Mouse (Mus musculus): ENCODE measurements around the gene Kdm6b. TPM values are rescaled to one million over a fixed set of nuclear protein-coding genes. Genes with fewer than 3 reads are reported as not detected.

Kdm6b gene
- polyA plus RNA-seq, 1 experiment from 2014 or later = 13.1 TPM

- Histone ChIP-seq H3K9me3 (ENCODE audit: control insufficient read depth, low read length) (no peaks in the 10 kb centered on the region), H3K4me2 (replicated peaks; ENCODE audit: low read depth) (no peak overlapping the region), H3K9ac (ENCODE audit: low read length) (no peak overlapping the region), H3K4me3 (ENCODE audit: low read depth, low read length) (no peak overlapping the region), H3K27me3 (ENCODE audit: control insufficient read depth, insufficient read depth, low read length) (no peaks in the 10 kb centered on the region), H3K36me3 (ENCODE audit: control insufficient read depth, insufficient read depth, low read length) (no peaks in the 10 kb centered on the region; the same call in 1 of the 2 replicates), H3K4me1 (replicated peaks; ENCODE audit: control insufficient read depth, insufficient read depth) (peaks cover 2% of the 10 kb centered on the region; the same call in 1 of the 2 replicates), H3K27ac (replicated peaks) (no peak overlapping the region)
- DNase-seq (ENCODE audit: low spot score) (no peak), ATAC-seq (ENCODE audit: low FRiP score, low TSS enrichment) (no peak)
- WGBS = 48% methylated on average over 3 of the region's 3 CpGs
- TF ChIP-seq CTCF (IDR thresholded peaks at IDR 0.05; ENCODE audit: low read depth) (peak; percentile 71), EP300 (optimal IDR thresholded peaks at IDR 0.05) (no peak)
These were observed 40.7 kb downstream of the Kdm6b start for GRCm38 (mm10) chr11:69372780-69373170.

GRCm38 (mm10) chr11:69372056-69372779 is 41.3 kb downstream of the Kdm6b start:
- Histone ChIP-seq H3K27me3 (ENCODE audit: control insufficient read depth, insufficient read depth, low read length) (no peaks in the 10 kb centered on the region), H3K36me3 (ENCODE audit: control insufficient read depth, insufficient read depth, low read length) (no peaks in the 10 kb centered on the region), H3K27ac (replicated peaks) (no peak overlapping the region; the same call in 1 of the 2 replicates), H3K9me3 (ENCODE audit: control insufficient read depth, low read length) (no peaks in the 10 kb centered on the region), H3K9ac (ENCODE audit: low read length) (no peak overlapping the region), H3K4me1 (replicated peaks; ENCODE audit: control insufficient read depth, insufficient read depth) (peaks cover 5% of the 10 kb centered on the region; the same call in 1 of the 2 replicates), H3K4me2 (replicated peaks; ENCODE audit: low read depth) (no peak overlapping the region), H3K4me3 (ENCODE audit: low read depth, low read length) (no peak overlapping the region)
- 31% methylated on average over 12 of the region's 12 CpGs for WGBS
- no peak for ATAC-seq (ENCODE audit: low FRiP score, low TSS enrichment)
- DNase-seq (ENCODE audit: low spot score) = no peak
- no peak for TF ChIP-seq CTCF (IDR thresholded peaks at IDR 0.05; ENCODE audit: low read depth)
- no peak for TF ChIP-seq EP300 (optimal IDR thresholded peaks at IDR 0.05)

GRCm38 (mm10) chr11:69371601-69372000 is 41.9 kb downstream of the Kdm6b start:
- Histone ChIP-seq H3K36me3 (ENCODE audit: control insufficient read depth, insufficient read depth, low read length) (no peaks in the 10 kb centered on the region), H3K4me3 (ENCODE audit: low read depth, low read length) (no peak overlapping the region)

GRCm38 (mm10) chr11:69370817-69371215 is 42.7 kb downstream of the Kdm6b start:
- DNase-seq (ENCODE audit: low spot score) (no peak), ATAC-seq (ENCODE audit: low FRiP score, low TSS enrichment) (no peak)
- WGBS = 14% methylated on average over 9 of the region's 9 CpGs
- Histone ChIP-seq H3K27ac (replicated peaks) (peak overlapping the region; percentile 41), H3K27me3 (ENCODE audit: control insufficient read depth, insufficient read depth, low read length) (no peaks in the 10 kb centered on the region), H3K4me2 (replicated peaks; ENCODE audit: low read depth) (peak overlapping the region; percentile 23; the same call in 1 of the 2 replicates), H3K4me3 (ENCODE audit: low read depth, low read length) (no peak overlapping the region), H3K9ac (ENCODE audit: low read length) (no peak overlapping the region), H3K36me3 (ENCODE audit: control insufficient read depth, insufficient read depth, low read length) (no peaks in the 10 kb centered on the region), H3K9me3 (ENCODE audit: control insufficient read depth, low read length) (no peaks in the 10 kb centered on the region), H3K4me1 (replicated peaks; ENCODE audit: control insufficient read depth, insufficient read depth) (peaks cover 8% of the 10 kb centered on the region; the same call in 1 of the 2 replicates)
- TF ChIP-seq CTCF (IDR thresholded peaks at IDR 0.05; ENCODE audit: low read depth) (no peak), EP300 (optimal IDR thresholded peaks at IDR 0.05) (no peak)

More at GRCm38 (mm10) chr11:69371601-69372000, 41.9 kb downstream of the Kdm6b start:
- ATAC-seq (ENCODE audit: low FRiP score, low TSS enrichment) (no peak), DNase-seq (ENCODE audit: low spot score) (no peak)
- no peaks in the 10 kb centered on the region for H3K9me3 ChIP-seq (ENCODE audit: control insufficient read depth, low read length)
- no peaks in the 10 kb centered on the region for H3K27me3 ChIP-seq (ENCODE audit: control insufficient read depth, insufficient read depth, low read length)
- 56% methylated on average over 12 of the region's 12 CpGs for WGBS
- no peak overlapping the region for H3K9ac ChIP-seq (ENCODE audit: low read length)
- no peak overlapping the region for H3K4me2 ChIP-seq (replicated peaks; ENCODE audit: low read depth)
- TF ChIP-seq CTCF (IDR thresholded peaks at IDR 0.05; ENCODE audit: low read depth) (no peak), EP300 (optimal IDR thresholded peaks at IDR 0.05) (no peak)
- H3K4me1 ChIP-seq (replicated peaks; ENCODE audit: control insufficient read depth, insufficient read depth) = peaks cover 5% of the 10 kb centered on the region; the same call in 1 of the 2 replicates
- peak overlapping the region; percentile 41 for H3K27ac ChIP-seq (replicated peaks)

- peak overlapping the region; percentile 99; the same call in 1 of the 2 replicates for H3K9ac ChIP-seq (ENCODE audit: low read length)
- 5% methylated on average over 2 of the region's 2 CpGs for WGBS
These were observed 43.3 kb downstream of the Kdm6b start for GRCm38 (mm10) chr11:69369990-69370816.

More at GRCm38 (mm10) chr11:69369990-69370816, 43.3 kb downstream of the Kdm6b start:
- H3K36me3 ChIP-seq (ENCODE audit: control insufficient read depth, insufficient read depth, low read length) = no peaks in the 10 kb centered on the region
- peak overlapping the region; percentile 98 for H3K4me3 ChIP-seq (ENCODE audit: low read depth, low read length)
- H3K27me3 ChIP-seq (ENCODE audit: control insufficient read depth, insufficient read depth, low read length) = no peaks in the 10 kb centered on the region
- H3K9me3 ChIP-seq (ENCODE audit: control insufficient read depth, low read length) = no peaks in the 10 kb centered on the region
- DNase-seq (ENCODE audit: low spot score) (no peak), ATAC-seq (ENCODE audit: low FRiP score, low TSS enrichment) (no peak)
- peak overlapping the region; percentile 96 for H3K4me2 ChIP-seq (replicated peaks; ENCODE audit: low read depth)
- H3K4me1 ChIP-seq (replicated peaks; ENCODE audit: control insufficient read depth, insufficient read depth) = peaks cover 14% of the 10 kb centered on the region
- H3K27ac ChIP-seq (replicated peaks) = peak overlapping the region; percentile 100
- TF ChIP-seq CTCF (IDR thresholded peaks at IDR 0.05; ENCODE audit: low read depth) (no peak), EP300 (optimal IDR thresholded peaks at IDR 0.05) (no peak)
